Mouse (Mus musculus): Measurements from ENCODE around the gene Gck. TPM values are rescaled to one million over a fixed set of nuclear protein-coding genes. Genes with fewer than 3 reads are reported as not detected.

Gene Gck
- polyA plus RNA-seq, 1 experiment from 2014 or later = 1.2 TPM

- Histone ChIP-seq H3K4me3 (ENCODE audit: low read depth, low read length) (0 out of 2 replicates have a peak overlapping the region, but pooled peaks have one; percentile 17), H3K36me3 (ENCODE audit: insufficient read depth, low read length) (no peaks in the 10 kb centered on the region), H3K9ac (replicated peaks; ENCODE audit: low read depth) (no peak overlapping the region; the same call in 1 of the 2 replicates), H3K4me1 (ENCODE audit: insufficient read depth, low read depth, low read length) (peaks cover 9% of the 10 kb centered on the region; the same call in 1 of the 2 replicates), H3K9me3 (ENCODE audit: low read length) (no peaks in the 10 kb centered on the region), H3K4me2 (replicated peaks; ENCODE audit: low read depth, low read length) (peak overlapping the region; percentile 51), H3K27ac (ENCODE audit: low read length) (no peak overlapping the region), H3K27me3 (replicated peaks; ENCODE audit: insufficient read depth, low read length) (no peaks in the 10 kb centered on the region)
- ATAC-seq (peak; percentile 71), DNase-seq (ENCODE audit: low spot score) (peak; percentile 65)
- 1% methylated on average over 32 of the region's 32 CpGs for WGBS
- TF ChIP-seq CTCF (IDR thresholded peaks at IDR 0.05) (no peak), EP300 (IDR thresholded peaks at IDR 0.05) (no peak)
Measured at GRCm38 (mm10) chr11:5901950-5902349, 47.9 kb downstream of the Gck start.

- no peak for TF ChIP-seq EP300 (IDR thresholded peaks at IDR 0.05)
- no peak for TF ChIP-seq CTCF (IDR thresholded peaks at IDR 0.05)
- no peak for ATAC-seq
- WGBS = 28% methylated on average over 3 of the region's 3 CpGs
Measured at GRCm38 (mm10) chr11:5901320-5901719, 48.6 kb downstream of the Gck start.

DNA sequence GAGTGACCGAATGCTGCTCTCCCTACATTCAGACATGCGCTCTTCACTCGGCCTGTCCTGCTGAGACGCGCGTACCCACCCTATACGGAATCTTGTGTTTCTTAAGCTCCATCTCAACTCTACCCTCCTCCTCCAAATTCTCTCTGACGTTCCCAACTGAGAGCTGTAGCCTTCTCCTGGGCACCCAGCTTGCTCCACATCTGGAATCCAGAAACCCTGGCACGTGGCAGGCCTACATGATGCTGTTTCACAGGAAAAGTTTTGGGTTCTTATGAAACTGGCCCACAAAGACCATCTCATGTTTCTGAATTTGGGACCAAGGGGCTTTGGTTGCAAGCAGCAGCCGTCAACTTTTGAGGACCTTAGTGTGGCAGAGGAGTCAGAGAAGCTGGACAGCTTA lies 50.6 kb downstream of the Gck start:
- no peak for ATAC-seq
- WGBS = 93% methylated on average over 10 of the region's 10 CpGs
- Histone ChIP-seq H3K4me3 (ENCODE audit: low read depth, low read length) (no peak overlapping the region), H3K36me3 (ENCODE audit: insufficient read depth, low read length) (no peaks in the 10 kb centered on the region), H3K27me3 (replicated peaks; ENCODE audit: insufficient read depth, low read length) (no peaks in the 10 kb centered on the region), H3K27ac (ENCODE audit: low read length) (no peak overlapping the region), H3K4me1 (ENCODE audit: insufficient read depth, low read depth, low read length) (peaks cover 9% of the 10 kb centered on the region; the same call in 1 of the 2 replicates), H3K4me2 (replicated peaks; ENCODE audit: low read depth, low read length) (no peak overlapping the region), H3K9ac (replicated peaks; ENCODE audit: low read depth) (no peak overlapping the region), H3K9me3 (ENCODE audit: low read length) (no peaks in the 10 kb centered on the region)
- DNase-seq (ENCODE audit: low spot score) = no peak
- TF ChIP-seq EP300 (IDR thresholded peaks at IDR 0.05) (no peak), CTCF (IDR thresholded peaks at IDR 0.05) (no peak)

More at GRCm38 (mm10) chr11:5901320-5901719, 48.6 kb downstream of the Gck start:
- Histone ChIP-seq H3K4me3 (ENCODE audit: low read depth, low read length) (no peak overlapping the region), H3K9ac (replicated peaks; ENCODE audit: low read depth) (no peak overlapping the region), H3K36me3 (ENCODE audit: insufficient read depth, low read length) (no peaks in the 10 kb centered on the region), H3K27ac (ENCODE audit: low read length) (no peak overlapping the region), H3K27me3 (replicated peaks; ENCODE audit: insufficient read depth, low read length) (no peaks in the 10 kb centered on the region), H3K4me2 (replicated peaks; ENCODE audit: low read depth, low read length) (peak overlapping the region; percentile 51; the same call in 1 of the 2 replicates), H3K9me3 (ENCODE audit: low read length) (no peaks in the 10 kb centered on the region), H3K4me1 (ENCODE audit: insufficient read depth, low read depth, low read length) (peaks cover 9% of the 10 kb centered on the region; the same call in 1 of the 2 replicates)
- no peak for DNase-seq (ENCODE audit: low spot score)

DNA sequence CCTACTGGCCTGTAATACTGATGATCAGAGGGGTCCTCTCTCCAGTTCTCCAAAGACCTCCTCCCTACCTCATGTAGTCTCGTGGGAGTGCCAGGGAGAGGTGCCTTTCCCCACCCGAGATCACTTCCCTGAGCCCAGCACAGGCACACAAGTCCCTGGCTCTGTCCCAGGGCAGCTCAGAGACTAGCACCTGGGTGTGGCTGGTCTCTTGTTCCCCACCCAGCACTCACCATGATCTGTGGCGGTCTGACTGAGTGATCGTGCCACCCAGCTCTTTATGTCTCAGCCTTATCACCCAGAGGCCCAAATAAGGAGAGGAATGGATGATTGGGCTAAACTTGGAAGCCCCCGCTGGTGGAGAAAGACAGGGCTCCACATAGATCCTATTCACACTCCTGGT lies 51.4 kb downstream of the Gck start, which contains the start of gene Myl7:
Gene Myl7, minus strand, starts transcription at position 252 of the 400 bp plus-strand sequence.
- DNase-seq (ENCODE audit: low spot score) = no peak
- Histone ChIP-seq H3K9me3 (ENCODE audit: low read length) (no peaks in the 10 kb centered on the region), H3K9ac (replicated peaks; ENCODE audit: low read depth) (no peak within 1 kb of the TSS), H3K4me3 (ENCODE audit: low read depth, low read length) (no peak within 1 kb of the TSS), H3K4me2 (replicated peaks; ENCODE audit: low read depth, low read length) (peak within 1 kb of the TSS; percentile 19; the same call in 1 of the 2 replicates), H3K4me1 (ENCODE audit: insufficient read depth, low read depth, low read length) (peaks cover 9% of the 10 kb centered on the region; the same call in 1 of the 2 replicates), H3K36me3 (ENCODE audit: insufficient read depth, low read length) (no peaks in the 10 kb centered on the region), H3K27ac (ENCODE audit: low read length) (no peak within 1 kb of the TSS), H3K27me3 (replicated peaks; ENCODE audit: insufficient read depth, low read length) (no peaks in the 10 kb centered on the region)
- no peak for ATAC-seq
- TF ChIP-seq EP300 (IDR thresholded peaks at IDR 0.05) (no peak), CTCF (IDR thresholded peaks at IDR 0.05) (no peak)
- 40% methylated on average over 5 of the region's 5 CpGs for WGBS

- Histone ChIP-seq H3K27ac (ENCODE audit: low read length) (no peak overlapping the region), H3K4me1 (ENCODE audit: insufficient read depth, low read depth, low read length) (peaks cover 9% of the 10 kb centered on the region; the same call in 1 of the 2 replicates), H3K9me3 (ENCODE audit: low read length) (no peaks in the 10 kb centered on the region), H3K36me3 (ENCODE audit: insufficient read depth, low read length) (no peaks in the 10 kb centered on the region), H3K4me3 (ENCODE audit: low read depth, low read length) (no peak overlapping the region), H3K9ac (replicated peaks; ENCODE audit: low read depth) (no peak overlapping the region), H3K4me2 (replicated peaks; ENCODE audit: low read depth, low read length) (peak overlapping the region; percentile 19; the same call in 1 of the 2 replicates), H3K27me3 (replicated peaks; ENCODE audit: insufficient read depth, low read length) (no peaks in the 10 kb centered on the region)
- DNase-seq (ENCODE audit: low spot score) = no peak
- ATAC-seq = no peak
- TF ChIP-seq CTCF (IDR thresholded peaks at IDR 0.05) (no peak), EP300 (IDR thresholded peaks at IDR 0.05) (no peak)
- 24% methylated on average over 10 of the region's 10 CpGs for WGBS
Measured at GRCm38 (mm10) chr11:5897839-5898238, 52.0 kb downstream of the Gck start.

DNA sequence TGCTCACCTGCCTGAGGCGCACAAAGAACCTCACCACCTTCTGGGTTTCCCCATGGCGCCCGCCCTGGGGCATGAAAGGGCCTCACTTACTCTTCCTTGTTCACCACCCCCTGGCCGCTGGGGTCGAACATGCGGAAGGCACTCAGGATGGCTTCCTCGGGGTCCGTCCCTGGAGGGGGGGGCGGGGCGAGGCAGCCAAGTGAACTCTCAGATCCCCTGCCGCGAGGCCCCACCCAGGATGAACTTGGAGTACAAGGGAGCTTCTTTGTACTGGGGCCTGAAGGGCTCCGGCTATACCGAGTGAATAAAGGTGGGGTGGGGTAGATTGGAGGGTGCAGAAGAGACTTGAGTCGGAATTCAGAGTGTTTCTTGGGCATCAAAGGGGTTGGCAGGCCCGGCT lies 52.7 kb downstream of the Gck start:
- ATAC-seq (peak; percentile 32), DNase-seq (ENCODE audit: low spot score) (no peak)
- H3K36me3 ChIP-seq (ENCODE audit: insufficient read depth, low read length) = no peaks in the 10 kb centered on the region
- H3K4me1 ChIP-seq (ENCODE audit: insufficient read depth, low read depth, low read length) = peaks cover 9% of the 10 kb centered on the region; the same call in 1 of the 2 replicates
- WGBS = 22% methylated on average over 14 of the region's 16 CpGs
- peak overlapping the region; percentile 19; the same call in 1 of the 2 replicates for H3K4me2 ChIP-seq (replicated peaks; ENCODE audit: low read depth, low read length)
- H3K9me3 ChIP-seq (ENCODE audit: low read length) = no peaks in the 10 kb centered on the region
- H3K27me3 ChIP-seq (replicated peaks; ENCODE audit: insufficient read depth, low read length) = no peaks in the 10 kb centered on the region
- no peak overlapping the region for H3K4me3 ChIP-seq (ENCODE audit: low read depth, low read length)
- no peak overlapping the region for H3K9ac ChIP-seq (replicated peaks; ENCODE audit: low read depth)
- no peak for TF ChIP-seq CTCF (IDR thresholded peaks at IDR 0.05)
- TF ChIP-seq EP300 (IDR thresholded peaks at IDR 0.05) = no peak
- H3K27ac ChIP-seq (ENCODE audit: low read length) = no peak overlapping the region
